In the genomic region with DNA sequence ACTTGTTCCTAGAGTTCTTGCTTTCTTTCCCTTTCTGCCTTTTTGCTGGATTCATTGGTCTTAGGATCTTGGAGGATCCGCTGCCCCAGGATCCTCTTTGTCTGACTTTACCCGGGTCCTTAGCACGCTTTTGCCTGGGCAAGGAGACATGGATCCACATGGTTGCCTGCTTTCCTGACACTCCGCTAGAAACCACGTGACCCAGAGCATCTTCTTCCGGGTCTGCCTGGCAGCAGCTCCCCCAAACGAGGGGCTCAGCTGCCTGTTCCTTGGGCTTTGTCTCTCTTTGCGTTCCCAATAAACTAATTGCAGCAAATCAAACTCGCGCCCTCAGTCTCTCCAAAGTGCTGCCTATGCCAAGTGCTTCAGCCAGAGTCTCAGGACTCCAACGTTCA, we compare ENCODE assay signal across 8 mouse cellular contexts. TPM values are rescaled to one million over a fixed set of nuclear protein-coding genes. Genes with fewer than 3 reads are reported as not detected.
A peak's percentile ranks its signal among the peaks of the same experiment; 100 is the strongest.
DNase-seq lines count a peak whose midpoint lies in the region; ATAC-seq and TF ChIP-seq lines count a peak whose summit lies in the region.
"Had no signal": no experiment of that assay in that cellular context is flagged by ENCODE, and none has a peak within 500 bp of the region (broad histone marks: within the 10 kb centered on the region; RNA-seq: fewer than 3 reads in every experiment).

No protein-coding gene starts in this region.

- H3K9me3 ChIP-seq in forebrain, postnatal 0 days (ENCODE audit: low read length), result no peaks in the 10 kb centered on the region
- H3K9me3 ChIP-seq in liver, embryonic 13.5 days (replicated peaks), result no peaks in the 10 kb centered on the region
- no peaks in the 10 kb centered on the region for H3K9me3 ChIP-seq in stomach, embryonic 16.5 days (replicated peaks; ENCODE audit: control insufficient read depth, low read length)

- peak overlapping the region; percentile 28; the same call in 1 of the 2 replicates for H3K9ac ChIP-seq in forebrain, postnatal 0 days
- no peak overlapping the region for H3K9ac ChIP-seq in liver, embryonic 13.5 days
- 0 out of 2 replicates have a peak overlapping the region, but pooled peaks have one; percentile 42 for H3K9ac ChIP-seq in stomach, embryonic 16.5 days (ENCODE audit: low read length)
- H3K9ac ChIP-seq: liver, embryonic 14.5 days had no signal

- H3K27me3 ChIP-seq in forebrain, postnatal 0 days (ENCODE audit: insufficient read depth, low read length), result no peaks in the 10 kb centered on the region
- peaks cover 15% of the 10 kb centered on the region for H3K27me3 ChIP-seq in liver, embryonic 13.5 days
- 0 out of 2 replicates have a peak, but pooled peaks cover 4% of the 10 kb centered on the region for H3K27me3 ChIP-seq in stomach, embryonic 16.5 days (ENCODE audit: control insufficient read depth, insufficient read depth, low read length)

- peak overlapping the region; percentile 62 for H3K4me2 ChIP-seq in forebrain, postnatal 0 days (ENCODE audit: low read depth)
- H3K4me2 ChIP-seq in liver, embryonic 13.5 days, result peak overlapping the region; percentile 37
- peak overlapping the region; percentile 57 for H3K4me2 ChIP-seq in stomach, embryonic 16.5 days (ENCODE audit: low read depth, low read length)

- H3K4me1 ChIP-seq in forebrain, postnatal 0 days (ENCODE audit: insufficient read depth), result peaks cover 13% of the 10 kb centered on the region
- peaks cover 5% of the 10 kb centered on the region; the same call in 1 of the 2 replicates for H3K4me1 ChIP-seq in liver, embryonic 13.5 days (replicated peaks)
- H3K4me1 ChIP-seq in stomach, embryonic 16.5 days (ENCODE audit: control insufficient read depth, insufficient read depth, low read length), result peaks cover 3% of the 10 kb centered on the region; the same call in 1 of the 2 replicates

- H3K36me3 ChIP-seq in forebrain, postnatal 0 days (ENCODE audit: insufficient read depth), result no peaks in the 10 kb centered on the region
- H3K36me3 ChIP-seq in liver, embryonic 13.5 days, result no peaks in the 10 kb centered on the region
- no peaks in the 10 kb centered on the region for H3K36me3 ChIP-seq in stomach, embryonic 16.5 days (ENCODE audit: control insufficient read depth, insufficient read depth, low read length)

- peak; percentile 81 for ATAC-seq in forebrain, postnatal 0 days
- no peak for ATAC-seq in liver, embryonic 13.5 days (ENCODE audit: low read depth)
- no peak for ATAC-seq in stomach, embryonic 16.5 days (ENCODE audit: insufficient read depth, low FRiP score)

- H3K4me3 ChIP-seq in forebrain, postnatal 0 days (ENCODE audit: low read depth, low read length), result peak overlapping the region; percentile 23
- H3K4me3 ChIP-seq in liver, embryonic 13.5 days (replicated peaks), result no peak overlapping the region
- peak overlapping the region; percentile 38 for H3K4me3 ChIP-seq in stomach, embryonic 16.5 days (replicated peaks; ENCODE audit: low read length)

- WGBS in forebrain, postnatal 0 days, result 25% methylated on average over 11 of the region's 11 CpGs
- WGBS in liver, embryonic 13.5 days (ENCODE audit: insufficient replicate concordance), result 28% methylated on average over 11 of the region's 11 CpGs
- 29% methylated on average over 11 of the region's 11 CpGs for WGBS in stomach, embryonic 16.5 days

- TF ChIP-seq CTCF in forebrain, postnatal 0 days (IDR thresholded peaks at IDR 0.05; ENCODE audit: low read depth), result no peak

- DNase-seq in right cerebral cortex, postnatal 4 days, result peak; percentile 18
- DNase-seq in right cerebral cortex, postnatal 25 days, result no peak
- DNase-seq in forebrain, postnatal 0 days, result no peak
- DNase-seq in liver, embryonic 13.5 days, result no peak
- DNase-seq in urinary bladder, postnatal 4 days (ENCODE audit: low spot score in 2 of 2), result no peak
- no peak for DNase-seq in adrenal gland, postnatal 14 days

- no peak overlapping the region for H3K27ac ChIP-seq in forebrain, postnatal 0 days (ENCODE audit: low read depth, low read length)
- no peak overlapping the region for H3K27ac ChIP-seq in liver, embryonic 13.5 days
- H3K27ac ChIP-seq in stomach, embryonic 16.5 days (ENCODE audit: low read length), result no peak overlapping the region
- H3K27ac ChIP-seq: liver, embryonic 14.5 days had no signal

RNA-seq across cellular contexts. Expression of gene Krt86, which starts 6.4 kb away (rescaled TPM):
- total RNA-seq in forebrain, postnatal 0 days (2014; rRNA removed), result 0.14 TPM in 1 of 2 replicates, not detected in the other
- polyA plus RNA-seq in forebrain, postnatal 0 days (2015; fragmentation: Nextera tagmentation; extraction: Ambion mirVana), result 0.11 and 0.19 TPM in 2 replicates
- not detected in 2 replicates for polyA plus RNA-seq in liver, embryonic 13.5 days (2015; fragmentation: Nextera tagmentation; extraction: Ambion mirVana)
- polyA plus RNA-seq in stomach, embryonic 16.5 days (2015; fragmentation: Nextera tagmentation; extraction: Ambion mirVana), result not detected in 2 replicates
- total RNA-seq in adrenal gland, postnatal 14 days (2021), result not detected in 2 replicates
- polyA plus RNA-seq: liver, embryonic 14.5 days had no signal

RNA-seq across cellular contexts. Expression of gene Krt83, which starts 11.6 kb away (rescaled TPM):
- total RNA-seq in forebrain, postnatal 0 days (2014; rRNA removed), result not detected in 2 replicates
- not detected in 2 replicates for polyA plus RNA-seq in forebrain, postnatal 0 days (2015; fragmentation: Nextera tagmentation; extraction: Ambion mirVana)
- polyA plus RNA-seq in liver, embryonic 13.5 days (2015; fragmentation: Nextera tagmentation; extraction: Ambion mirVana), result not detected in 2 replicates
- polyA plus RNA-seq in stomach, embryonic 16.5 days (2015; fragmentation: Nextera tagmentation; extraction: Ambion mirVana), result not detected in 2 replicates
- total RNA-seq in adrenal gland, postnatal 14 days (2021), result not detected in 2 replicates

RNA-seq across cellular contexts. Expression of gene Krt81, which starts 16.1 kb away (rescaled TPM):
- not detected in 2 replicates for total RNA-seq in forebrain, postnatal 0 days (2014; rRNA removed)
- polyA plus RNA-seq in forebrain, postnatal 0 days (2015; fragmentation: Nextera tagmentation; extraction: Ambion mirVana), result not detected in 2 replicates
- not detected in 2 replicates for polyA plus RNA-seq in liver, embryonic 13.5 days (2015; fragmentation: Nextera tagmentation; extraction: Ambion mirVana)
- polyA plus RNA-seq in stomach, embryonic 16.5 days (2015; fragmentation: Nextera tagmentation; extraction: Ambion mirVana), result not detected in 2 replicates
- not detected in 2 replicates for total RNA-seq in adrenal gland, postnatal 14 days (2021)
- polyA plus RNA-seq: liver, embryonic 14.5 days had no signal

RNA-seq across cellular contexts. Expression of gene Krt88, which starts 32.1 kb away (rescaled TPM):
- total RNA-seq in forebrain, postnatal 0 days (2014; rRNA removed), result not detected in 2 replicates
- not detected in 2 replicates for polyA plus RNA-seq in forebrain, postnatal 0 days (2015; fragmentation: Nextera tagmentation; extraction: Ambion mirVana)
- not detected in 2 replicates for polyA plus RNA-seq in liver, embryonic 13.5 days (2015; fragmentation: Nextera tagmentation; extraction: Ambion mirVana)
- polyA plus RNA-seq in stomach, embryonic 16.5 days (2015; fragmentation: Nextera tagmentation; extraction: Ambion mirVana), result 0.15 TPM in 1 of 2 replicates, not detected in the other
- total RNA-seq in adrenal gland, postnatal 14 days (2021), result not detected in 2 replicates
- polyA plus RNA-seq: liver, embryonic 14.5 days had no signal

RNA-seq across cellular contexts. Expression of gene Gm49425, which starts 37.4 kb away (rescaled TPM):
- total RNA-seq in forebrain, postnatal 0 days (2014; rRNA removed), result not detected in 2 replicates
- polyA plus RNA-seq in forebrain, postnatal 0 days (2015; fragmentation: Nextera tagmentation; extraction: Ambion mirVana), result not detected in 2 replicates
- polyA plus RNA-seq in liver, embryonic 13.5 days (2015; fragmentation: Nextera tagmentation; extraction: Ambion mirVana), result not detected in 2 replicates
- not detected in 2 replicates for polyA plus RNA-seq in stomach, embryonic 16.5 days (2015; fragmentation: Nextera tagmentation; extraction: Ambion mirVana)
- not detected in 2 replicates for total RNA-seq in adrenal gland, postnatal 14 days (2021)
- polyA plus RNA-seq: liver, embryonic 14.5 days had no signal
